Mouse (Mus musculus) bone marrow macrophage, adult 2 months (primary cell): ENCODE data around the gene Tiam1. TPM values are rescaled to one million over a fixed set of nuclear protein-coding genes. Genes with fewer than 3 reads are reported as not detected.

ENCODE experiments used
- H3K27ac ChIP-seq: 2 replicates; pipeline ENCODE4 v1.5.1; 2012; ENCODE audit warnings: low read depth, low read length; ENCODE audit not compliant: insufficient read depth
- H3K4me1 ChIP-seq: 2 replicates; pipeline ENCODE4 v1.6.1; 2012; ENCODE audit warnings: low read length; ENCODE audit not compliant: control insufficient read depth, insufficient read depth
- H3K4me3 ChIP-seq: 2 replicates; pipeline ENCODE4 v1.5.1; 2012; ENCODE audit warnings: mild to moderate bottlenecking, low read length, moderate library complexity; ENCODE audit not compliant: insufficient read depth
- CTCF ChIP-seq: IDR thresholded peaks from 2 replicates; pipeline ENCODE4 v1.5.1; 2012; ENCODE audit warnings: low read depth, mild to moderate bottlenecking, low read length, moderate library complexity
- POLR2A ChIP-seq: IDR thresholded peaks from 2 replicates; pipeline ENCODE4 v1.6.1; 2012; ENCODE audit warnings: mild to moderate bottlenecking, low read depth, low read length, borderline replicate concordance
- polyA plus RNA-seq: library from polyadenylated mRNA; stranded (reverse); fragments of >200 nt; gene quantifications from 2 replicates; pipeline ENCODE4 v1.2.4, GENCODE M21; 2012; ENCODE audit not compliant: missing spikeins, insufficient read depth, insufficient read length

The Tiam1 gene
- polyA plus RNA-seq, 1 experiment: 21.4 TPM

GRCm38 (mm10) chr16:90137175-90137574, 6.4 kb downstream of the Tiam1 start:
- H3K4me3 ChIP-seq: no peak overlapping the region
- TF ChIP-seq CTCF (no peak), POLR2A (no peak)
- H3K27ac ChIP-seq: no peak overlapping the region
- no peaks in the 10 kb centered on the region for H3K4me1 ChIP-seq

DNA sequence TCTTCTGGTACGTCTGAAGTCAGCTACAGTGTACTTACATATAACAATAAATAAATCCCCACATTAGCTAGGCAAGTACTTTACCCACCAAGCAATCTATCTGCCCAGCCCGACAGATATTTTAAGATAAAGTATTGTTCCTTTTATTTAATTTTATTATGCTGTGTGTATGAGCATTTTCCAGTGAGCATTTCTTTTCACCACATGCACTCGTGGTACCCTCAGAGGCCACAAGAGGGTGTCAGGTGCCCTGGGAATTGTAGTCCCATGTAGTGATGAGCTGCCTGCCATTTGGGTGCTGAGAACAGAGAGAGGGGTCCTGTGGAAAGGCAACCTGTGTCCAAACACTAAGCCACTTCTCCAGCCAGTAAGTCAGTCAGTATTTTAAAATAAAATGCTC, 8.0 kb downstream of the Tiam1 start:
- no peak overlapping the region for H3K4me3 ChIP-seq
- TF ChIP-seq POLR2A (no peak), CTCF (no peak)
- H3K4me1 ChIP-seq: no peaks in the 10 kb centered on the region
- H3K27ac ChIP-seq: no peak overlapping the region

GRCm38 (mm10) chr16:90134351-90134750, 9.2 kb downstream of the Tiam1 start:
- Histone ChIP-seq H3K4me3 (no peak overlapping the region), H3K27ac (no peak overlapping the region), H3K4me1 (no peaks in the 10 kb centered on the region)
- TF ChIP-seq CTCF (no peak), POLR2A (no peak)

DNA sequence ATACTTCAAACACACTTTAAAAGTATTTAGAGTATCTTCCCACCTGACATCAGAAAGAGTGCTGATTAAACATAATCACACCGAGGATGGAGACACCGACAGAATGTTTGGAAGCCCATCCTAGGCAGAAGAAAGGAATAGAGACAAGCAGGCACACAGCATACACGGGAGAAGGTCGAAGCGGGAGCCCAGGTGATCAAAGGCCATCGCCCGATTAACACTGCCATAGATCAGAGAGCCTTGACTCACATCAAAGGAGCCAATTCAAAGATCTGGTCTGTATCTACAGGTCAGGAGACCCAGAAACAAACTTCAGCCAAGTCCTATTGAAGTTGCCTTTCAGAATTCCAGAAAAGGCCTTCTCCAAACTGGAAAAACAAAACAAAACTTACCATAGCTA, 10.8 kb downstream of the Tiam1 start:
- TF ChIP-seq POLR2A (no peak), CTCF (no peak)
- Histone ChIP-seq H3K27ac (no peak overlapping the region), H3K4me1 (no peaks in the 10 kb centered on the region)

GRCm38 (mm10) chr16:90132331-90132730, 11.2 kb downstream of the Tiam1 start:
- Histone ChIP-seq H3K27ac (no peak overlapping the region), H3K4me3 (no peak overlapping the region), H3K4me1 (no peaks in the 10 kb centered on the region)
- TF ChIP-seq POLR2A (no peak), CTCF (no peak)

More for the DNA sequence above, 10.8 kb downstream of the Tiam1 start:
- no peak overlapping the region for H3K4me3 ChIP-seq

GRCm38 (mm10) chr16:90128817-90129587, 14.6 kb downstream of the Tiam1 start:
- no peaks in the 10 kb centered on the region for H3K4me1 ChIP-seq
- no peak overlapping the region for H3K4me3 ChIP-seq
- TF ChIP-seq CTCF (no peak), POLR2A (no peak)
- no peak overlapping the region for H3K27ac ChIP-seq

GRCm38 (mm10) chr16:90128361-90128760, 15.2 kb downstream of the Tiam1 start:
- no peaks in the 10 kb centered on the region for H3K4me1 ChIP-seq
- no peak overlapping the region for H3K4me3 ChIP-seq
- TF ChIP-seq CTCF: no peak
- TF ChIP-seq POLR2A: no peak
- no peak overlapping the region for H3K27ac ChIP-seq

- TF ChIP-seq CTCF (no peak), POLR2A (no peak)
- Histone ChIP-seq H3K27ac (no peak overlapping the region), H3K4me3 (no peak overlapping the region), H3K4me1 (no peaks in the 10 kb centered on the region)
These were observed 18.0 kb downstream of the Tiam1 start for GRCm38 (mm10) chr16:90125318-90126314.

DNA sequence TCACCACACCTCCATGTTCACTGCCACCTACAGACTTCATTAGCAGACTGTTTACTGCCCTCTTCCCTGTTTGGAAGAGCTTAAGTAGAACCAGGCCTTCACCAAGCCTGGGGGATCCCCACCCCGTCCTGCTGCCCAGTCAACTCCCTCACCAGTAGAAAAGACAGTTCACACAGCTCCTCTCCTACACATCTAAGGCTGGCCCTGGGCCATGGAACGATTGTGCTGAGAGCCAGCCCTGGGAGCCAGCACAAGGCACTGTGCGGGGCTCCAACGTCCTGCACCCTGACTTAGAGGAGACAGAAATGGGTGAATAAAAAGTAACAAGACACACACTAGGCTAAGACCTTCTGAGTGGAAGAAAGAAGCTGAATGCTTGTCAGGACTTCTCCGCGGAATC, 20.5 kb downstream of the Tiam1 start:
- TF ChIP-seq POLR2A: no peak
- TF ChIP-seq CTCF: no peak
- Histone ChIP-seq H3K4me1 (no peaks in the 10 kb centered on the region), H3K27ac (no peak overlapping the region), H3K4me3 (no peak overlapping the region)

DNA sequence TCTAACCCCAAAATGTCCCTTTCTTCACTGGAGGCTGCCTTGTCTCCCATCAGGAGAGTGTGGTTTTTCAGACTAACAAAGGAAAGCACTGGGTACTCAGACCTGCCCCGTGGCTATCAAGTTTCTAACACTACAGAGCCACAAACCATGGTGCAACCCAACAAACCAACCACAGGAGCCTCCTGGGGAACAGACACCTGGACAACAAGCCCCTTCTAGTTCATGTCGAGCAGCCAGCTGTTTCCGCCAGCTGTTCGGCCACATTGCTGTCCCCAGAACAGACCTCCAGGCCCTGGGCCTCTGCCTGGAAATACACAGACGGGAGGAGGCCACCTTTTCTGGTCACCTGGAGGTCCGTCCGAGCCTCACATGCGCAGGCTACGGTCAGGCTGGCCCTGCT, 21.1 kb downstream of the Tiam1 start:
- Histone ChIP-seq H3K4me1 (no peaks in the 10 kb centered on the region), H3K4me3 (no peak overlapping the region), H3K27ac (no peak overlapping the region)
- TF ChIP-seq POLR2A: no peak
- no peak for TF ChIP-seq CTCF
